Mouse (Mus musculus) intestine, postnatal 0 days (tissue): ENCODE measurements around the gene Stat5b. TPM values are rescaled to one million over a fixed set of nuclear protein-coding genes. Genes with fewer than 3 reads are reported as not detected.

Experiments
- ATAC-seq: fragments of 200-750 bp; cut with Nextera tagmentation; 2 replicates; pipeline ENCODE4 v1.8.0; 2017; ENCODE audit warnings: mild to moderate bottlenecking, moderate TSS enrichment, moderate library complexity
- H3K27ac ChIP-seq: fragments of 300-500 bp; sonication (generic); 2 replicates; pipeline ENCODE4 v1.5.1; 2014; ENCODE audit warnings: mild to moderate bottlenecking, low read depth, low read length, moderate library complexity
- H3K27me3 ChIP-seq: fragments of 300-500 bp; sonication (generic); replicated peaks from 2 replicates; pipeline ENCODE4 v1.6.1; 2014; ENCODE audit warnings: low read length, mixed read lengths; ENCODE audit not compliant: control insufficient read depth, insufficient read depth
- H3K36me3 ChIP-seq: fragments of 300-500 bp; sonication (generic); 2 replicates; pipeline ENCODE4 v1.6.1; 2014; ENCODE audit warnings: mild to moderate bottlenecking, moderate library complexity; ENCODE audit not compliant: control insufficient read depth, insufficient read depth
- H3K4me1 ChIP-seq: fragments of 300-500 bp; sonication (generic); replicated peaks from 2 replicates; pipeline ENCODE4 v1.6.1; 2014; ENCODE audit warnings: antibody characterized with exemption, low read length, mixed read lengths; ENCODE audit not compliant: control insufficient read depth, insufficient read depth
- H3K4me2 ChIP-seq: fragments of 300-500 bp; sonication (generic); replicated peaks from 2 replicates; pipeline ENCODE4 v1.6.1; 2014; ENCODE audit warnings: low read depth, mild to moderate bottlenecking, moderate library complexity
- H3K4me3 ChIP-seq: fragments of 300-500 bp; sonication (generic); 2 replicates; pipeline ENCODE4 v1.5.1; 2014; ENCODE audit warnings: low read depth, low read length
- H3K9ac ChIP-seq: fragments of 300-500 bp; sonication (generic); 2 replicates; pipeline ENCODE4 v1.6.1; 2014; ENCODE audit warnings: mild to moderate bottlenecking, low read depth, low read length
- H3K9me3 ChIP-seq: fragments of 300-500 bp; sonication (generic); 2 replicates; pipeline ENCODE4 v1.6.1; 2016; ENCODE audit warnings: mixed run types; ENCODE audit not compliant: control insufficient read depth
- CTCF ChIP-seq: sonication (generic); IDR thresholded peaks from 2 replicates; pipeline ENCODE4 v1.5.1; 2016; ENCODE audit warnings: low read depth, mild to moderate bottlenecking, control low read depth, antibody characterized with exemption, moderate library complexity
- WGBS: fragments of 180-500 bp; shearing (Covaris S2); extraction: QIAGEN DNeasy Blood & Tissue Kit; methylation state at CpG from one replicate; pipeline ENCODE4 v1.1.7; 2014; 5-methylcytosine and 5-hydroxymethylcytosine counted together
- polyA plus RNA-seq: library from polyadenylated mRNA; unstranded; fragments of >200 nt; fragmentation: Nextera tagmentation; extraction: Ambion mirVana; gene quantifications from 2 replicates; pipeline ENCODE4 v1.2.1, GENCODE M21; 2015

Gene Stat5b
- polyA plus RNA-seq, 1 experiment from 2014 or later = 13.0 TPM

DNA sequence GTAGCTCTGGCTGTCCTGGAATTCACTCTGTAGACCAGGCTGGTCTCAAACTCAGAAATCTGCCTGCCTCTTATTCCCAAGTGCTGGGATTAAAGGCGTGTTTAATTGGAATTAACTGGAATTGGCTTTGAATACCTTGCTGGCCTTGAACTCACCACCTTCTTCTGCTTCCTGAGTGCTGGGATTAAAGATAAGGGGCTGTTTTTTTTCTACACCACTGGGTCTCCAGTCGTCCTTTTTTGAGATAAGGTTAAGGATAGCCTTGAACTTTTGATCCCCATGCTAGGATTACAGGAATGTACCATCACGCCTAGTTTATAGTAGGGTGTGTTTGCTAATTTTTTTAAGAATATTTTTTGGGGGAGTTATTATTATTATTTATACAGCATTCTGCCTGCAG is 72.5 kb downstream of the Stat5b start:
- no peak overlapping the region for H3K4me2 ChIP-seq
- no peak overlapping the region for H3K27ac ChIP-seq
- no peaks in the 10 kb centered on the region for H3K27me3 ChIP-seq
- ATAC-seq = no peak
- H3K9me3 ChIP-seq = no peaks in the 10 kb centered on the region
- no peak for TF ChIP-seq CTCF
- H3K4me3 ChIP-seq = no peak overlapping the region
- 62% methylated on average over 3 of the region's 3 CpGs for WGBS
- peaks cover 32% of the 10 kb centered on the region for H3K36me3 ChIP-seq
- H3K9ac ChIP-seq = no peak overlapping the region
- no peaks in the 10 kb centered on the region for H3K4me1 ChIP-seq

DNA sequence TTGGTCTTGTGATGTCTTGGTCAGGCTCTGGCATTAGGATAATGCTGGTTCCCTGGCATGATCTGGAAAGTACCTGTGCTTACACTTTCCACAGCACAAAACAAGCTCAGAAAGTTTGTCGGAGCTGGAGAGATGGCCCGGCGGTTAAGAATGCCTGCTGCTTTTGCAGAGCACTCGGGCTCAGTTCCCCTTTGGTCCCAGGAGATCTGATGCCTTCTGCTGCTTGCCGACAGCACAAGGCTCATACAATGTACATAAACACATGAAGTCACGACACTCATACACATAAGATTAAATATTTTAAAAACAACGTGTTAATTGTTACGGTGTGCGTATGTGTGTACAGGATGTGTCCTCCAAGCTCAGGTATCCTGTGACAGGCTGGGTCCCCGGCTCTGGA is 74.6 kb downstream of the Stat5b start:
- Histone ChIP-seq H3K4me3 (no peak overlapping the region), H3K27ac (no peak overlapping the region), H3K9ac (no peak overlapping the region), H3K36me3 (peaks cover 17% of the 10 kb centered on the region), H3K4me1 (no peaks in the 10 kb centered on the region), H3K27me3 (no peaks in the 10 kb centered on the region), H3K9me3 (no peaks in the 10 kb centered on the region), H3K4me2 (no peak overlapping the region)
- no peak for TF ChIP-seq CTCF
- no peak for ATAC-seq
- WGBS = 83% methylated on average over 10 of the region's 10 CpGs

DNA sequence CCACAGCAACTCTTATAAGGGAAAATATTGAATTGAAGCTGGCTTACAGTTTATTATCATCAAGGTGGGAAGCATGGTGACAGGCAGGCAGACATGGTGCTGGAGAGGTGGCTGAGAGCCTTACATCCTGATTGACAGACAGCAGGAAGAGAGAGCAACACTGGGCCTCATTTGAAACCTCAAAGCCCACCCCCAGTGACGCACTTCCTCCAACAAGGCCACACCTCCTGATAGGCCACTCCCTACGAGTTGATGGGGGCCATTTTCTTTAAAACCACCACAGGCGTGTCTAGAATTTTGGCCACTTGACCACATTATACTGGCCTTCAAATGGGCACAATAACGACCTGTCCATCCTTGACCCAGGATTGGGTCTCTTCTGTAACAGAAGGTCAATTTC is 76.3 kb downstream of the Stat5b start:
- Histone ChIP-seq H3K9me3 (no peaks in the 10 kb centered on the region), H3K4me3 (no peak overlapping the region), H3K36me3 (peaks cover 4% of the 10 kb centered on the region), H3K27ac (no peak overlapping the region), H3K4me1 (no peaks in the 10 kb centered on the region), H3K4me2 (no peak overlapping the region), H3K27me3 (no peaks in the 10 kb centered on the region), H3K9ac (no peak overlapping the region)
- WGBS = 77% methylated on average over 4 of the region's 4 CpGs
- no peak for TF ChIP-seq CTCF
- ATAC-seq = no peak

DNA sequence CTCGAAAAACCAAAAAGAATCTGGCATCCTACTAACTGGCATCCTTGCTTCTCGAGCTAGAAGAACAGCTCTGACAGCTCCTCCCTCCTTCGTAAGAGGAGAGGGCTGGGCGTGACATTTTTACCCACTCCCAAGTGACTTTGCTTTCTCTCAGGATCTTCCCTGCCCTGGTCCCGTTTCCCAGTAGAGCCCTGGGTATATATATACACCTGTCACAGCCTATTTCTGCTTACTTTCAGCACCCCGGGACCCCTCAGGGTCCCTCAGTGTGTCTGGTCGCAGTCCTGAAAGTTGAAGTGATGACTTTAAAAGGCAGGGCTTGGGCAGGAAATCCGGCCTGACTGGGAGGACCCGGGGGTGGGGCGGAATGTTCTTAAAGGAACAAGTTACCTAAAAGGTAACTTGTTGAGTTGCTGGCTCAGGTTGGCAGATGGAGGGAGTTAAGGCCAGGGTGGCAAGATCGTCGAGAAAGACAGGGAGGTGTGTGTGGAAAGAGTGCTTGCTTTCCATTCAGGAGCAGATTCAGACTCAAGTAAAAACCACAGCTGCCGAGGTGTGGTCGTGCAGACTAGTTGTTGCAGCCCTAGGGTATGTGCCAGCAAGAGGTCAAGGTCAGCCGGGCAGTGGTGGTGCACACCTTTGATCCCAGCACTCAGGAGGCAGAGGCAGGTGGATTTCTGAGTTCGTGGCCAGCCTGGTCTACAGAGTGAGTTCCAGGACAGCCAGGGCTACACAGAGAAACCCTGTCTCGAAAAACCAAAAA is 79.7 kb downstream of the Stat5b start, which contains the start of gene Ghdc:
Gene Ghdc (minus strand): TSS at position 312 of the 763 bp plus-strand sequence.
- H3K27me3 ChIP-seq = no peaks in the 10 kb centered on the region
- WGBS = 15% methylated on average over 17 of the region's 17 CpGs
- peak within 1 kb of the TSS; percentile 67 for H3K4me2 ChIP-seq
- no peak within 1 kb of the TSS for H3K27ac ChIP-seq
- H3K4me1 ChIP-seq = no peaks in the 10 kb centered on the region
- no peaks in the 10 kb centered on the region for H3K9me3 ChIP-seq
- TF ChIP-seq CTCF = no peak
- peak; percentile 35; the same call in 1 of the 2 replicates for ATAC-seq
- peak within 1 kb of the TSS; percentile 54 for H3K9ac ChIP-seq
- peak within 1 kb of the TSS; percentile 58 for H3K4me3 ChIP-seq
- no peaks in the 10 kb centered on the region for H3K36me3 ChIP-seq

DNA sequence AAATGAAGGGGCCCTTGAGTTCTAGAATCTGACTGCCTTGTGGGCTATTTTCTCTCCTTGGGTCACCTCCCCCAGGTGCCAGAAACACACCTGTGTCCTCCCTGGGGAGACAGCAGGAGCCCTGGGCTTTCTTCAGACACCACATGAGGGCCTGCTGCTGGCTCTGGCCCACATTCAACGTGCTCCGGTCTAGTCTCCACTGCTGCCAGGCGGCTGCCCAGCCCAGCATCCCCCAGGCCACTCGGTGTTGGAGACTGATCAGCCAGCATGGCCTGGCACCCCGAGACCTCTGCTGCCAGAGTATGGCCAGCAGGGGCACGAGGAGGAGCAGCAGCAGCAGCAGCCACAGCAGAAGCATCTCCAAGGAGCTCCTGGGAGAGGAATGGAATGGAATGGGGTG is 80.5 kb downstream of the Stat5b start:
- no peak for ATAC-seq
- TF ChIP-seq CTCF = no peak
- peak overlapping the region; percentile 67 for H3K4me2 ChIP-seq

DNA sequence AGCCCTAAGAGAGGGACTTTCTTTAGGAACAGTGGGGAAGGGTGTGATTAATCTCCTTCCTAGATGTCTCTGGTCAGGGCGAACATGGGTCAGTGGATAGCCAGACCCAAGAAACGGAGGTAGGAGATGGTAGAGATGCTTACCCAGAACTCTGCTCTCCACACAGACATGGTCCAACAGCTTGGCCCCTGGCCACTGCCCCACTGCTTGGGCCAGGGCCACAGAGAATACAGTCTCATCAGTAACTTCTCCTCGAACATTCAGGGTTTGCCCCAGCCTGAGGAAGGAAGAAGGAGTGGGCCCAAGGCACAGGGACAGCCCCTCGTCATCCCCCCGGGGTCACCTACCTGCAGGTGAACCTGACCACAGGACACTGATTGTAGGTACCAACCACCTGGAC is 82.7 kb downstream of the Stat5b start:
- no peak overlapping the region for H3K4me2 ChIP-seq
- 88% methylated on average over 5 of the region's 5 CpGs for WGBS
- no peak for TF ChIP-seq CTCF
- H3K9me3 ChIP-seq = no peaks in the 10 kb centered on the region
- ATAC-seq = no peak
- H3K36me3 ChIP-seq = no peaks in the 10 kb centered on the region
- H3K27ac ChIP-seq = no peak overlapping the region
- H3K4me3 ChIP-seq = no peak overlapping the region
- no peak overlapping the region for H3K9ac ChIP-seq
- no peaks in the 10 kb centered on the region for H3K27me3 ChIP-seq
- no peaks in the 10 kb centered on the region for H3K4me1 ChIP-seq

More for the DNA sequence above, 80.5 kb downstream of the Stat5b start:
- no peaks in the 10 kb centered on the region for H3K36me3 ChIP-seq
- peak overlapping the region; percentile 58 for H3K4me3 ChIP-seq
- H3K27ac ChIP-seq = no peak overlapping the region
- 51% methylated on average over 6 of the region's 6 CpGs for WGBS
- H3K27me3 ChIP-seq = no peaks in the 10 kb centered on the region
- H3K9me3 ChIP-seq = no peaks in the 10 kb centered on the region
- 0 out of 2 replicates have a peak overlapping the region, but pooled peaks have one; percentile 54 for H3K9ac ChIP-seq
- H3K4me1 ChIP-seq = no peaks in the 10 kb centered on the region
